Mouse (Mus musculus): ENCODE measurements around the gene Gm19684.
"Not testable (repeated sequence)": the region's sequence is repeated elsewhere in the genome, so short reads cannot be mapped to it uniquely, and the experiment has no call there.

DNA sequence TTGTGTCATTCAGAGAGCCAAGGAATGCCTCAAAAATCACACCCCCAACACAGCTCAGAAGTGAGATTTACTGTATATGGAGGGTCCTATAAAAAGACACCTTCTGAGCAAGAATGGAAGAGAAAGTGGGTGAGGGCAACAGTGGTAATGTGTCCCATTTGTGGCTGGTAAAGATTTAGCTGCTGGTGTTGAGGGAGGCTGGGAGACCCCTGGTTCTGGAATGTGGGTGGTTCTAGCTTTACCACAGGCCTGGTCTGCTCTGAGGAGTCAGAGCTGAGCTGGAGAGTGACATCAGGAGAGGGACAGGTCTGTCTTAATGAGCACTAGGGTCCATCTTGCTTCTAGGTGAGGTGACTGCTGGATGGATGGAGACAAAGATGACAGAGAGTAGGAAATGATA is 29.0 kb upstream of the Gm19684 start:
- not testable (repeated sequence) for TF ChIP-seq EP300, CTCF (IDR thresholded peaks at IDR 0.05; ENCODE audit: low read depth)
